Mouse (Mus musculus): ENCODE data around the gene Bcl11a. TPM values are rescaled to one million over a fixed set of nuclear protein-coding genes. Genes with fewer than 3 reads are reported as not detected.

Gene Bcl11a
- polyA plus RNA-seq (2014; fragmentation: Illumina TruSeq; extraction: RNeasy Lipid Tissue Mini Kit (QIAGEN cat#74804); ENCODE audit: low read depth, low replicate concordance) = 0.57 TPM

DNA sequence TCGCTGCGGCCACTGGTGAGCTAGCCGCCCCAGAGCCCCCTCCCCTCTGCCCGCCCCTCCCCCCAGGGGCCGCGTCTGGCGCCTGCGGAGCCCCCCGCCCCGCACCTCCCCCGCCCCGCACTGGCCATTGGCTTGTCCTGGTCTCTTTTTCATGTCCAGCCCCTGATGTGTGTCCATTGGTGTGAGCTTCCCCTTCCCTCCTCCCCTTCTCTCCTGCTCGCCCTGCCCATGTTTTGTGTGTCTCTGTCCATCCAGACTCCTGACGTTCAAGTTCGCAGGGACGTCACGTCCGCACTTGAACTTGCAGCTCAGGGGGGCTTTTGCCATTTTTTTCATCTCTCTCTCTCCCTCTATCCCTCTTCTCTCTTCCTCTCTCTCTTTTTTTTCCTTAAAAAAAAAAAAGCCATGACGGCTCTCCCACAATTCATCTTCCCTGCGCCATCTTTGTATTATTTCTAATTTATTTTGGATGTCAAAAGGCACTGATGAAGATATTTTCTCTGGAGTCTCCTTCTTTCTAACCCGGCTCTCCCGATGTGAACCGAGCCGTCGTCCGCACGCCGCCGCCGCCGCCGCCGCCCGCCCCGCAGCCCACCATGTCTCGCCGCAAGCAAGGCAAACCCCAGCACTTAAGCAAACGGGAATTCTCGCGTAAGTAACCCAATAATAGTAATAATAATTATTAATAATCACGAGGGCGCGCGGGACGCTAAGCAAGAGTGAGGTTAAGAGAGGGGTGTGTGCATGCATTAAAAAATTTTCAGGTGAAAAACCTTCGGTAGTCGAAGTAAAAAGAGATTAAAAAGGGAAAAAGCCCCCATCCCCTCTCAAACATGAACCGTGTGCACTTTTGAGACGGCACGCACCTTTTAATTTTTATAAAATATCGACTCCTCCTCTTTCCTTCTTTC, at the start of gene Bcl11a:
TSS of gene Bcl11a (plus strand) at position 262 of the 911 bp plus-strand sequence.

DNA sequence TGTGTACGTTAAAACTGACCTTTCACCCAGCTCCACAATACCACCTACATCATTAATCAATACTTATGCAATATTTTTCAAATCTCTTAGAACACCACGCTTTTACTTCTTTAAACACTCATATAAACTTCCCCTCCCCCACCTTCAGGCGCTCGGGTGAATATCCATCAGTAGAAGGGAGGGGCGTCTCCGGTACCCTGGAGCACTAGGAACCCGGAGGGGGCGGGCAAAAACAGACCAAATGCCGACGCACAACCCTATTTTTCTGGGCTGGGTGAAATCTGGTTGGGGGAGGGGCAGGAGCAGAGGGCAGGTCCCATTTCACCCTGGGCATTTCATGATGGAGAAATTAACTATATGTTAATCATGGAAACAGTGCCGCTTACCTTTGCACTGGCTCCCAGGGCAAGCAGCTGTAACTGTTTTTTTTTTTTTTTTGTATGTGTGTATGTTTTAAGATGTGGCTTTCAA, 3.2 kb upstream of the Bcl11a start, which contains the start of gene A830031A19Rik:
TSS of gene A830031A19Rik (minus strand) at position 421 of the 471 bp plus-strand sequence.

Other genes with a start within 250 kb of the Bcl11a start
- gene Papolg, start 182.8 kb upstream of the Bcl11a start, polyA plus RNA-seq (2014; fragmentation: Illumina TruSeq; extraction: RNeasy Lipid Tissue Mini Kit (QIAGEN cat#74804); ENCODE audit: low read depth, low replicate concordance) = 6.5 TPM
- gene A830031A19Rik, start 3.0 kb upstream of the Bcl11a start, polyA plus RNA-seq (2014; fragmentation: Illumina TruSeq; extraction: RNeasy Lipid Tissue Mini Kit (QIAGEN cat#74804); ENCODE audit: low read depth, low replicate concordance) = not detected